Mouse (Mus musculus): Measurements from ENCODE around the gene Pcyt1b. TPM values are rescaled to one million over a fixed set of nuclear protein-coding genes. Genes with fewer than 3 reads are reported as not detected.
A peak's percentile ranks its signal among the peaks of the same experiment; 100 is the strongest.

Pcyt1b gene
- total RNA-seq, 1 experiment = 8.7 TPM

DNA sequence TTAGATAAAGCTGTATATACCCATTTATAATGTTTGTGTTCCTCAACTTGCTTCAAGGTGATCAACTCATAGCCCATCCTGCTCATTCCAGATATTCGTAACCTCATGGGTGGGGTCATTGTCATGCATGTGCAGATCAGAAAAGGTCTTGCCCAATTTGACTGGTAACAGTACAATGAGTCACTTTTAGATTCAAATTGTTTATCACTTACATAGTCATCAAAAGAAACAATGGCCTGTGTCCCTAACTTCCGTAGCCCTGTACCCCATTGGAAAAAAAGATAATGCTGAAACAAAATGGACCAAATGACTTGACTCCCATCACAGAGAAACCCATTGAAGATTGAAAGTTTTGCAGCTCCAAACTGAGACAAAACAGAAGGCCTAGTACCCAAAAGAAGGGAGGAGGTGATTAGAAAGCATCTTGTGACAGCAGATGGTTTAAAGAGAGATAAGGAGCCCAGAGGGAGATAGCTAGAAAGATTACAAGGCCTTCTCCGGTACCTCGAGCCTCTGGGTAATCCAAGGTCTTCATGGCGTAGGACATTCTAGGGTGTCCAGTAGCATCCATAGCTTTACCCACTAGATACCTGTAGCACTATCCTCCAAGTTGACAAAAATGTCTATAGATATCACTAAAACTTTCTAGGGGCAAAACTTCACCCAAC lies 9.4 kb downstream of the Pcyt1b start:
- in situ Hi-C loops (cut with MboI; ENCODE audit: low sequenced_read_pairs in 2 of 2, unreplicated experiment in 2 of 2) = no loop called here
- TF ChIP-seq ZNF384 (IDR thresholded peaks at IDR 0.05; ENCODE audit: low read depth, low read length) (no peak), ZC3H11A (IDR thresholded peaks at IDR 0.05; ENCODE audit: borderline replicate concordance, low read depth, low read length) (no peak), HCFC1 (IDR thresholded peaks at IDR 0.05; ENCODE audit: borderline replicate concordance, insufficient read depth, low read length) (no peak), MAFK (IDR thresholded peaks at IDR 0.05; ENCODE audit: insufficient read depth, low read depth, low read length) (no peak), CHD2 (IDR thresholded peaks at IDR 0.05; ENCODE audit: low read depth, low read length) (no peak; the same call in 1 of the 2 replicates)

DNA sequence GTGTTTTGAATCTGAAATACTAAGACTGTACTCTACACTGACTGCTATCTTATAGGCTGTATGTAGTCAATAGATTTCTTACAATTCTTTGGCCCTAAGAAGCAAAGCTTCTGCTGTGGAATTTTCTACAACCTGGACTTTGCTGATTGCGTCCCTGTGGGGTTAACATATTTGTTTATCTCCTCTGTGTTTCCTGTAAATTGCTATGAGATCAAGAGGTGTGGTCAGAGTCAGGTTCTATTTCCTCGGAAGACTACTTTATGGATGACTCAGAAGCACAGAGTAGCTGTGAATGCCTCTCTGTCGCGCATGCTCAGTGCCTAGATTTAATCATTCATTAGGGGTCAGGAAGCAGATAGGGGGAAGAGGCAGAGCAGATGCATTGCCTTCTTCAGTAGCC lies 10.1 kb downstream of the Pcyt1b start:
- no peak overlapping the region for H3K4me3 ChIP-seq (ENCODE audit: insufficient read depth in 1 of 2, low read depth in 1 of 2, low read length in 2 of 2, poor library complexity in 1 of 2, severe bottlenecking in 1 of 2)
- H3K36me3 ChIP-seq (ENCODE audit: control insufficient read depth, insufficient read depth, low read length, poor library complexity, severe bottlenecking) = no peaks in the 10 kb centered on the region
- no peak overlapping the region; the same call in 1 of the 2 replicates for H3K27ac ChIP-seq (ENCODE audit: insufficient read depth, low read depth, low read length, poor library complexity, severe bottlenecking)
- H3K9me3 ChIP-seq (ENCODE audit: control insufficient read depth, insufficient read depth, low read depth, low read length) = no peaks in the 10 kb centered on the region
- H3K9ac ChIP-seq (ENCODE audit: insufficient read depth, low read depth, low read length, poor library complexity, severe bottlenecking) = no peak overlapping the region
- no peak for TF ChIP-seq CHD2 (IDR thresholded peaks at IDR 0.05; ENCODE audit: low read depth, low read length)
- TF ChIP-seq ZC3H11A (IDR thresholded peaks at IDR 0.05; ENCODE audit: borderline replicate concordance, low read depth, low read length) = no peak
- no peak for TF ChIP-seq MAFK (IDR thresholded peaks at IDR 0.05; ENCODE audit: insufficient read depth, low read depth, low read length)
- TF ChIP-seq HCFC1 (IDR thresholded peaks at IDR 0.05; ENCODE audit: borderline replicate concordance, insufficient read depth, low read length) = no peak
- in situ Hi-C loops (cut with MboI; ENCODE audit: low sequenced_read_pairs in 2 of 2, unreplicated experiment in 2 of 2) = no loop called here
- peaks cover 0 to 4% of the 10 kb centered on the region in 2 experiments; a peak in 1 of 4 replicates for H3K4me1 ChIP-seq (ENCODE audit: control insufficient read depth in 2 of 2, insufficient read depth in 2 of 2, low read length in 2 of 2, poor library complexity in 1 of 2)
- DNase-seq (ENCODE audit: low read depth, low spot score) = no peak

More for the DNA sequence above, 9.4 kb downstream of the Pcyt1b start:
- no peaks in the 10 kb centered on the region for H3K9me3 ChIP-seq (ENCODE audit: control insufficient read depth, insufficient read depth, low read depth, low read length)
- no peak overlapping the region for H3K9ac ChIP-seq (ENCODE audit: insufficient read depth, low read depth, low read length, poor library complexity, severe bottlenecking)
- peaks cover 0 to 4% of the 10 kb centered on the region in 2 experiments; a peak in 1 of 4 replicates for H3K4me1 ChIP-seq (ENCODE audit: control insufficient read depth in 2 of 2, insufficient read depth in 2 of 2, low read length in 2 of 2, poor library complexity in 1 of 2)
- H3K4me3 ChIP-seq (ENCODE audit: insufficient read depth in 1 of 2, low read depth in 1 of 2, low read length in 2 of 2, poor library complexity in 1 of 2, severe bottlenecking in 1 of 2) = no peak overlapping the region
- no peak overlapping the region; the same call in 1 of the 2 replicates for H3K27ac ChIP-seq (ENCODE audit: insufficient read depth, low read depth, low read length, poor library complexity, severe bottlenecking)
- H3K36me3 ChIP-seq (ENCODE audit: control insufficient read depth, insufficient read depth, low read length, poor library complexity, severe bottlenecking) = no peaks in the 10 kb centered on the region
- no peak for DNase-seq (ENCODE audit: low read depth, low spot score)

DNA sequence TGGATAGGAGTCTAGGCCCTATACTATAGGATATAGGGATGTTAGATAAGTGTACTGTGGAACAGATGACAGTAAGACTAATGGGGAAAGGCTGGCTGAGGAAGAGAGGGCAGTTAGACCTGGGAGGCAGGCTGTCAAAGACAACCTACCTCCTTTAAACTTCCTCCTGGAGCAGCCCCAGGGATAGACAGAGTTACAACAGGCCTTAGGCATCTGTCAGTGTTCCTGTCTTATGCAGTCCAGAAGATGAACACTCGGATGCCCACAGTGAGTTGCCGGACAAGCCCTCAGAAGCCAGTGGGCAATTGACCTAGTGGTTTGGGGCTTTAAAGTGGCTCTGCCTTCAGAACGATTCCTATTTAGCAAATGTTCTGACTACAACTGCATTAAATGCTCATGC lies 19.8 kb downstream of the Pcyt1b start:
- no peak for DNase-seq (ENCODE audit: low read depth, low spot score)
- no peaks in the 10 kb centered on the region for H3K36me3 ChIP-seq (ENCODE audit: control insufficient read depth, insufficient read depth, low read length, poor library complexity, severe bottlenecking)
- H3K27ac ChIP-seq (ENCODE audit: insufficient read depth, low read depth, low read length, poor library complexity, severe bottlenecking) = peak overlapping the region; percentile 11; the same call in 1 of the 2 replicates
- in situ Hi-C loops (cut with MboI; ENCODE audit: low sequenced_read_pairs in 2 of 2, unreplicated experiment in 2 of 2) = no loop called here
- peak overlapping the region; percentile 6 to 48; a peak in 3 of 4 replicates for H3K4me3 ChIP-seq (ENCODE audit: insufficient read depth in 1 of 2, low read depth in 1 of 2, low read length in 2 of 2, poor library complexity in 1 of 2, severe bottlenecking in 1 of 2)
- H3K9me3 ChIP-seq (ENCODE audit: control insufficient read depth, insufficient read depth, low read depth, low read length) = no peaks in the 10 kb centered on the region
- TF ChIP-seq HCFC1 (IDR thresholded peaks at IDR 0.05; ENCODE audit: borderline replicate concordance, insufficient read depth, low read length) = no peak
- no peak for TF ChIP-seq MAFK (IDR thresholded peaks at IDR 0.05; ENCODE audit: insufficient read depth, low read depth, low read length)
- TF ChIP-seq CHD2 (IDR thresholded peaks at IDR 0.05; ENCODE audit: low read depth, low read length) = no peak
- TF ChIP-seq ZC3H11A (IDR thresholded peaks at IDR 0.05; ENCODE audit: borderline replicate concordance, low read depth, low read length) = no peak
- TF ChIP-seq ZNF384 (IDR thresholded peaks at IDR 0.05; ENCODE audit: low read depth, low read length) = no peak
- no peak overlapping the region for H3K9ac ChIP-seq (ENCODE audit: insufficient read depth, low read depth, low read length, poor library complexity, severe bottlenecking)
- H3K4me1 ChIP-seq (ENCODE audit: control insufficient read depth in 2 of 2, insufficient read depth in 2 of 2, low read length in 2 of 2, poor library complexity in 1 of 2) = peaks cover 2 to 6% of the 10 kb centered on the region in 2 experiments; a peak in 1 of 4 replicates

DNA sequence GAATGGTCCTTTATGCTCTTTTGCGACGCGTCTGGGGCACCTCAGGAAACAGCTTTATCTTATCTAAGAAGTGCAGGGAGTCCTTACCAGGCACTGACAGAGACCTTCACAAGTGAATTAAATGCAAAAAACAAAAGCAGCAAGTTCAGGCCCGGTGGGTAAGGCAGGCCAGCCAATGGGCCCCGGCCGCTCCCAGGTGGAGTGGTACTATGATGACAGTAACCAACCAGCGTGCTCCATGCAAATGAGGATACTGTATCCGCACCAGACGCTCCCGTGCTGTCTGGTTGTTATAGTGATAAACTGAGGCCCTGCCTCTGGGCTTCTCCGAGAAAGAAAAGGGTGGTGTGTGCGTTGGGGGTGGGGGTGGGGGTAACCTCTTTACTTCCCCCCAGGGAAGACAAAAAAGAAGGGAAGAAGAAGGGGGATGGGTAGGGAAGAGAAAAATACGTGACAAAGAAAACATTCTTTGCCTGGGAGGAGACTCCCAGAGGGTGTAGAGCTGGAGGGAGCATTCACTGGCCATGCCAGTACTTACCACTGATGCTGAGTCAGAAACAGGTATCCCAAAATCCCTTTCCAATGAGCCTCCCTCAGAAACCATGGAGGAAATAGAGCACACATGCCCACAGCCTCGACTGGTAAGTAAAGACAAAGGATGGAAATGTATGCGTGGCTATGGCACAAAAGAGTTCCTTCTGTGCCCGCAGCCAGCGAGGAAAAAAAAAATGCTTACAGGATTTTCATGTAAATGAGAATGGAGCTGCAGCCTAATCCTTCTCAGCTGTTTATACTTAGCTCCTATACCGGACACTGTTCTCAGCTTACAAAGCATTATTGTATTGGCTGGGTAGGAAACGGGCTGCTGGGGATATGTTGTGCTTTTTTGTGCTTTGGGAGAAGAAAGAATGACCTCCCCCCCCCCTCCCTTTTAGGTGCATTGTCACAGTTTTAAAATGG lies 20.5 kb downstream of the Pcyt1b start:
- peak overlapping the region; percentile 48 to 62 for H3K4me3 ChIP-seq (ENCODE audit: insufficient read depth in 1 of 2, low read depth in 1 of 2, low read length in 2 of 2, poor library complexity in 1 of 2, severe bottlenecking in 1 of 2)
- in situ Hi-C loops (cut with MboI; ENCODE audit: low sequenced_read_pairs in 2 of 2, unreplicated experiment in 2 of 2) = no loop called here
- no peak for DNase-seq (ENCODE audit: low read depth, low spot score)
- H3K9ac ChIP-seq (ENCODE audit: insufficient read depth, low read depth, low read length, poor library complexity, severe bottlenecking) = peak overlapping the region; percentile 35
- no peaks in the 10 kb centered on the region for H3K9me3 ChIP-seq (ENCODE audit: control insufficient read depth, insufficient read depth, low read depth, low read length)
- H3K4me1 ChIP-seq (ENCODE audit: control insufficient read depth in 2 of 2, insufficient read depth in 2 of 2, low read length in 2 of 2, poor library complexity in 1 of 2) = peaks cover 2 to 6% of the 10 kb centered on the region in 2 experiments; a peak in 1 of 4 replicates
- H3K36me3 ChIP-seq (ENCODE audit: control insufficient read depth, insufficient read depth, low read length, poor library complexity, severe bottlenecking) = no peaks in the 10 kb centered on the region
- H3K27ac ChIP-seq (ENCODE audit: insufficient read depth, low read depth, low read length, poor library complexity, severe bottlenecking) = peak overlapping the region; percentile 91
- TF ChIP-seq MAFK (IDR thresholded peaks at IDR 0.05; ENCODE audit: insufficient read depth, low read depth, low read length) (peak; percentile 46; the same call in 1 of the 2 replicates), ZC3H11A (IDR thresholded peaks at IDR 0.05; ENCODE audit: borderline replicate concordance, low read depth, low read length) (no peak), CHD2 (IDR thresholded peaks at IDR 0.05; ENCODE audit: low read depth, low read length) (0 out of 2 replicates have a peak, but pooled peaks have one; percentile 25), ZNF384 (IDR thresholded peaks at IDR 0.05; ENCODE audit: low read depth, low read length) (0 out of 2 replicates have a peak, but pooled peaks have one; percentile 67)

Data from ES-E14 (cell line).